Mouse (Mus musculus) midbrain, embryonic 14.5 days (tissue): ENCODE data around the gene Sbno2. TPM values are rescaled to one million over a fixed set of nuclear protein-coding genes. Genes with fewer than 3 reads are reported as not detected.
A peak's percentile ranks its signal among the peaks of the same experiment; 100 is the strongest.

Source experiments
- ATAC-seq: fragments of 200-750 bp; cut with Nextera tagmentation; 2 replicates; pipeline ENCODE4 v1.8.0; 2017; ENCODE audit warnings: moderate number of reproducible peaks, moderate library complexity; ENCODE audit not compliant: low FRiP score, low TSS enrichment
- DNase-seq: peaks from one replicate; pipeline ENCODE4 v3.0.0-alpha.2; 2015
- H3K27ac ChIP-seq: fragments of 300-500 bp; sonication (generic); replicated peaks from 2 replicates; pipeline ENCODE4 v1.5.1; 2014; ENCODE audit warnings: mild to moderate bottlenecking, low read depth, low read length, moderate library complexity
- H3K27me3 ChIP-seq: fragments of 300-500 bp; sonication (generic); 2 replicates; pipeline ENCODE4 v1.6.1; 2014; ENCODE audit warnings: low read length, control low read depth, mixed read lengths; ENCODE audit not compliant: control insufficient read depth, insufficient read depth
- H3K36me3 ChIP-seq: fragments of 300-500 bp; sonication (generic); 2 replicates; pipeline ENCODE4 v1.6.1; 2014; ENCODE audit warnings: low read length, control low read depth; ENCODE audit not compliant: control insufficient read depth, insufficient read depth
- H3K4me1 ChIP-seq: fragments of 300-500 bp; sonication (generic); 2 replicates; pipeline ENCODE4 v1.6.1; 2014; ENCODE audit warnings: mild to moderate bottlenecking, antibody characterized with exemption, low read length, control low read depth; ENCODE audit not compliant: control insufficient read depth, insufficient read depth
- H3K4me2 ChIP-seq: fragments of 300-500 bp; sonication (generic); 2 replicates; pipeline ENCODE4 v1.6.1; 2014; ENCODE audit warnings: mild to moderate bottlenecking, low read length, moderate library complexity
- H3K4me3 ChIP-seq: fragments of 300-500 bp; sonication (generic); replicated peaks from 2 replicates; pipeline ENCODE4 v1.5.1; 2014; ENCODE audit warnings: low read depth, low read length
- H3K9ac ChIP-seq: fragments of 300-500 bp; sonication (generic); replicated peaks from 2 replicates; pipeline ENCODE4 v1.6.1; 2014; ENCODE audit warnings: mild to moderate bottlenecking, low read length, moderate library complexity
- H3K9me3 ChIP-seq: fragments of 300-500 bp; sonication (generic); 2 replicates; pipeline ENCODE4 v1.6.1; 2016; ENCODE audit warnings: low read length, control low read depth, mixed read lengths; ENCODE audit not compliant: control insufficient read depth
- WGBS: fragments of 180-500 bp; shearing (Covaris S2); extraction: QIAGEN DNeasy Blood & Tissue Kit; methylation state at CpG from one replicate; pipeline ENCODE4 v1.1.7; 2014; 5-methylcytosine and 5-hydroxymethylcytosine counted together
- polyA plus RNA-seq: library from polyadenylated mRNA; unstranded; fragments of >200 nt; fragmentation: Nextera tagmentation; extraction: Ambion mirVana; gene quantifications from 2 replicates; pipeline ENCODE4 v1.2.1, GENCODE M21; 2014

The Sbno2 gene
- polyA plus RNA-seq, 1 experiment from 2014 or later: 13.2 TPM

DNA sequence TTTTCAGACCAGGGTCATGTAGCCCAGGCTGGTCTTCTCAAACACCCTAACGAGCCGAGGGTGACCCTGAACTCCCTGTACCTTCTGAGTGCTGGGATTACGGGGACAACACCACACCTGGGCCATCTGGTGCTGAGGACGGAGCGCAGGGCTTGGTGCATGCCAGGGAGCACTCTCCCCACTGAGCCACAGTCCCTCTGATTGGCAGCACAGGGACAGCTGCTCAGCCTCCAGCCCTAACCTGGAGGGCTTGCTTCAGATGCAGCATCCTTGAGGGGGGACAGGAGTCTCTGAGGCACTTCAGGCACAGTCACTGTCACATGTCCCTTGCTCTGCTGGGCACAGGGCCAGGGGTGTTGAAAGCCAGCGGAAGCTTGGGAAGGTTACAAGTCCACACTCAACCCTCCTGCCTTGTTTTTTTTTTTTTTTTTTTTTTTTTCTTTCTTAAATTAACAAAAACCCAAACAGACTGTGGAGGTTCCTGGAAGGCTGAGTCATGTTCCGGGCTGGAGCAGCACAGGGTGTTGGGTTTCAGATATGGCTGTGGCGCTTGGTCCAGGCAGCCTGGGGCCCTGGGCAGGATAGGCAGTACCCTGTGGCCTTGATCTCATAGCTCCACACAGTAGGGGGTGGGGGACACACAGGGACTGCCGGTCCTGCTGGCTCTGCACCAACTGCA lies 34.4 kb downstream of the Sbno2 start:
- Histone ChIP-seq H3K9ac (no peak overlapping the region), H3K4me2 (no peak overlapping the region), H3K27ac (no peak overlapping the region), H3K4me1 (no peaks in the 10 kb centered on the region), H3K9me3 (no peaks in the 10 kb centered on the region), H3K27me3 (no peaks in the 10 kb centered on the region), H3K4me3 (no peak overlapping the region), H3K36me3 (peaks cover 13% of the 10 kb centered on the region)
- ATAC-seq (0 out of 2 replicates have a peak, but pooled peaks have one; percentile 43), DNase-seq (peak; percentile 26)
- 75% methylated on average over 9 of the region's 9 CpGs for WGBS

DNA sequence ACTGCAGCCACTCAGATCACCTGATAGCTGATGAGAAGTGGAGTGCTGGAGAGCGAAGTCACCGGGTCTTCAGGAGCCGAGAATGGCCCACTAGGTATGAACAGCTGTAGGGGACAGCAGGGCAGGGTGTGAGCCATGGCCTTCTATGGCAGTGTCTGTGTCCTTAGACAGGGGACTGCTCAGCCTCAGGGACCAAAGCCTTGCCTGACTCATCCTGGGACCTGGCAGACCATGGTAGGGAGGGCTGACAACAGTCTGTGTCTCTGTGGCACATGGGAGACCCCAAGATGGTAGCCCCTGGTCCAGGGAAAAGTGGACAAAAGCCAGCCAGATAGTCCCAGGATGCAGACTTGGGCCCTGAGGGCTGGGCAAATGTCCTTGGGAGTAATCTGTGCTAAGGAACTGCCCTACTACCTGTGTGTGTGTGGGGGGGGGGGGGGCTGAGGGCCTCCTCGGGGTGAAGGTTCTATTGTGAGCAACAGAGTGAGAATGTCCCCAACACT lies 35.4 kb downstream of the Sbno2 start:
- no peaks in the 10 kb centered on the region for H3K9me3 ChIP-seq
- DNase-seq: no peak
- H3K9ac ChIP-seq: no peak overlapping the region
- H3K4me2 ChIP-seq: no peak overlapping the region
- no peak overlapping the region for H3K4me3 ChIP-seq
- no peaks in the 10 kb centered on the region for H3K4me1 ChIP-seq
- no peak for ATAC-seq
- H3K27ac ChIP-seq: no peak overlapping the region
- 93% methylated on average over 4 of the region's 4 CpGs for WGBS
- peaks cover 13% of the 10 kb centered on the region for H3K36me3 ChIP-seq
- no peaks in the 10 kb centered on the region for H3K27me3 ChIP-seq

DNA sequence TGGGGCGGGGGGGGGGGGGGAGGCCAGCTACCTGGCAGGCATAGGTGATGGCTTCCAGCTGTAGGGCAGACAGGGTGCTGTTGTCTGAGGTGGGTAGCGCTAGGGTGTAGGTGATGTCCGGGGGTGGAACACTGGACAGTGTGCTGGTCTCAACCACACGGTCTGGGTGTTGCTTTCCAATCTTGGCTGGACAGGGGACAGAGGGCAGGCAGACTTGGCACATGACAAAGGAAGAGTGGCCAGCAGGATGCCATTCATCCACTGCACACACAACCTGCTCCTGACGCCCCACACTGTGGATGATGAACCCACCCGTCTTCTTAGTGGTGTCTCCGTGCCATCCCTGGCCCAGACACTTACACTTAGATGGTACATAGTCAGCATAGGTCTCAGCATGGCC lies 36.1 kb downstream of the Sbno2 start:
- Histone ChIP-seq H3K9me3 (no peaks in the 10 kb centered on the region), H3K9ac (no peak overlapping the region), H3K4me2 (no peak overlapping the region), H3K36me3 (peaks cover 15% of the 10 kb centered on the region), H3K4me1 (no peaks in the 10 kb centered on the region), H3K27ac (no peak overlapping the region), H3K4me3 (no peak overlapping the region), H3K27me3 (no peaks in the 10 kb centered on the region)
- ATAC-seq (no peak), DNase-seq (no peak)
- WGBS: 89% methylated on average over 6 of the region's 7 CpGs

DNA sequence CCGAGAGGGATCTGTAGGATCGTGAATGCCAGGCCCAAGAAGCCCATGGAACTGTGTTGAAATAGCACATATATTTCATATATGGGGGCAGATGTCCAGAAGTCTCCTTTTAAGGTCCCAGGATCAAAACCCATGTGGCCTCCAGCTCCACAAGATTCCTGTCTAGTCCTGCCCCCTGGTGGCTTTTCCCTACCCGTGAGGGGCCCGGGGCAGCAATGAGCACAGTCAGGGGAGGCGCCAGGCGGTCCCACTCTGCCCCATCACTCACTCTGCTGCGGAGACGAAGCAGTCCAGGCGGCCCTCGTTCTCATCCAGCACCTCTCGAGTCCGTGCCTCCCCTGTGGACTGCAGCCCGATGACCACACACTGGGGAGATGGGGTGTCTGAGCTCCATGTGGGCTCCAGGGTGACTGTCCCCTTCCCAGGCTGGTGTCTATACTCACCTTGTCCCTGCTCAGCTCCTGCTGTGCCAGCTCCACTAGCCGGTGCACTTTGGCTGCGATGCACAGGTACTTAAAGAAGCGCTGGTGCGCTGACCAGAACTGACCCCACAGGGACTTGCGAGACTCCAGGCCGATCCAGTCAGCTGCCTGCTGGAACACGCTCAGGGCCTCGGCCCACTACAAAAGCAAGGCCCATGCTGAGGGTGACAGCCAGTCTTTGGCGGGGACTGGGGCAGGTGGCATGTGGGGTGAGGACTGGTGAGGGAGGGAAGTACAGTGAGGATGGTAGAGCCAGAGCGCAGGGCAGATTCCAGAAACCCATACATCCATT lies 41.3 kb downstream of the Sbno2 start:
- peaks cover 60% of the 10 kb centered on the region for H3K36me3 ChIP-seq
- H3K9ac ChIP-seq: no peak overlapping the region

DNA sequence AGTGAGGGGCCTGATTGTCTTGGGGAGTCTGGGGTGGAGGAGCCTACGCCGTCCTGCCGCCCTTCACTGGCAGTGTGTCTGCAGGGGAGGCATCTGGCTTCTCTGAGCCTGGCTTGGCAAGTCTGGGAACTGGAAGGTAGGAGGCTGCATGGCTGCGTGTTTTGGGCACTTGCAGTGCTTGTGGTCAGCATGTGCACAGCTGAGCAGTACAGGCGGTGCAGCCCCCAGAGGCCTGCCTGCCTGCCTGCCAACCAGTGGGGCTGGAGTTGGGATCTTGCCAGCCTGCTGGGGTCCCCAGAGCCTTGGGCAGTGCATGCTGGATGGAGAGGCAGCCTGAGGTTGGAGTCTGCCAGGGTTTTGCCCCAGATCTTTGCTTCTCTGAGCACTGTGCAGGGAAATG lies 42.3 kb downstream of the Sbno2 start:
- H3K27me3 ChIP-seq: no peaks in the 10 kb centered on the region
- no peak overlapping the region for H3K4me2 ChIP-seq
- no peaks in the 10 kb centered on the region for H3K4me1 ChIP-seq
- peaks cover 69% of the 10 kb centered on the region for H3K36me3 ChIP-seq
- H3K9ac ChIP-seq: no peak overlapping the region
- no peaks in the 10 kb centered on the region for H3K9me3 ChIP-seq
- peak overlapping the region; percentile 55; the same call in 1 of the 2 replicates for H3K27ac ChIP-seq
- peak; percentile 23 for DNase-seq
- 0 out of 2 replicates have a peak, but pooled peaks have one; percentile 31 for ATAC-seq
- WGBS: 88% methylated on average over 5 of the region's 5 CpGs
- H3K4me3 ChIP-seq: no peak overlapping the region

More for the DNA sequence above, 41.3 kb downstream of the Sbno2 start:
- H3K4me2 ChIP-seq: no peak overlapping the region
- no peaks in the 10 kb centered on the region for H3K9me3 ChIP-seq
- ATAC-seq: no peak
- DNase-seq: no peak
- no peaks in the 10 kb centered on the region for H3K4me1 ChIP-seq
- H3K27me3 ChIP-seq: no peaks in the 10 kb centered on the region
- no peak overlapping the region for H3K4me3 ChIP-seq
- 80% methylated on average over 23 of the region's 23 CpGs for WGBS
- no peak overlapping the region for H3K27ac ChIP-seq

DNA sequence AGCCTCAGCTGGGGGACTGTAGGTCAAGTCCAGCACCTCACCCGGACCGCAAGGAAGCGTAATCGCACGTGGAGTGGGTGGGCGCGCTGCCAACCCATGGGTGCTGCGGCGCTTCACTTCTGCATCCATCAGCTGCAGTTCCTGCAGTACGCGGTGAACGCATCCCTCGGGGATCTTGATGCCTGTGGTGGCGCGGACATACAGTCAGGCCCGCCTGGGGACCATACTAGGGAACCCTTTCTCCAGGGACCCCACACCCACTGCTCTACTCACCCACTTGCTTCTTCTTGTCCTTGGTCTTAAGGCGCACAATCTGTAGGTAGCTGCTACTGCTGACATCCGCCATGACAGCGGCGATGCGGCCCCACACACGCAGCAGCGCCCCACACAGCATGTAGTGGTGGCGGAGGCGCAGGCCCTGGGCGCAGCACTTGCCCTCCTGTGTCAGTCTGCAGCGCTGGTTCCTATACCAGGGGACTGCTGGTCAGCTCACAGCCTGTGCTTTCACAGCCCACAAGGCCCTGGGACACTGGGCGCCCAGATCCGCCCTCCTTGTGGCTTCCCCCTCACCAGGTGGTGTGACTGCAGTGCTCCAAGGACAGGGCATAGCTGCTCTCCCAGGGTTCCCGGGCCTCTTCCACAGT lies 47.6 kb downstream of the Sbno2 start:
- peaks cover 73% of the 10 kb centered on the region for H3K36me3 ChIP-seq
- no peaks in the 10 kb centered on the region for H3K9me3 ChIP-seq

DNA sequence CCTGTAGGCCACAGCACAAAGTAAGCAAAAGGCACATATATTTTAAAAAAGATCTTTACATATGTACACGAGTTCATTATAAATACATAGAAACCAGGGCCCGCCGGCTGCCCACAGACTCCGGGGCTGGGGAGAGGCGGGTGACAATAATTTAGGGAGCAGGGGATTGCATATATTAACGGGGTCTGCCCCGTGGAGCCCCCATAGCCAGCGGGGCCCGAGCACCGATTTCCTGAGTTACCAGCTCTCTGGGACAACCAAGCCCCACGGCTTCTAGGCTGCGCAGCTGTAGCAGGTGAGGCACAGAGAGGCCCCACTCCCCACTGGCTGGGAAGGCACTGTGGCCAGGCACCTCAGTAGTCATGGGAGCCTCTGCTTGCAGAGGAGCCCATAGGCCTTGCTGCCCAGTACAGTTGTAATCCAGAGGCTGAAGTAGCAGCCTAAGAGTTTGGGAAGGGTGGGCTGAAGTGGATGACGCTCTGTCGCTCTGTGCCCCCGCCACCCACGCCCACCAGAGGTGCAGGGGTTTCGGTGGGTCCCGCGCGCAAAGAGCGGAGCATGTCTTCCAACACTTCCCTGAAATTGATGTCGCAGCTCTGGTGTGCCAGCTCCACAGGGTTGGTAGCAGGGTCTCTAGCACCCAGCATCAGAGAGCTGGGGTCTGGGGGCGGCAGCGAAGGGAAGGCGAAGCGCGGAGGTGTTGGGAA lies 48.2 kb downstream of the Sbno2 start:
- H3K4me3 ChIP-seq: no peak overlapping the region
- no peak for ATAC-seq
- no peak overlapping the region for H3K4me2 ChIP-seq
- H3K36me3 ChIP-seq: peaks cover 66% of the 10 kb centered on the region
- H3K9ac ChIP-seq: no peak overlapping the region
- 89% methylated on average over 27 of the region's 27 CpGs for WGBS
- no peaks in the 10 kb centered on the region for H3K9me3 ChIP-seq
- H3K27ac ChIP-seq: no peak overlapping the region
- DNase-seq: no peak
- H3K4me1 ChIP-seq: peaks cover 10% of the 10 kb centered on the region; the same call in 1 of the 2 replicates
- H3K27me3 ChIP-seq: no peaks in the 10 kb centered on the region

More for the DNA sequence above, 47.6 kb downstream of the Sbno2 start:
- peaks cover 10% of the 10 kb centered on the region; the same call in 1 of the 2 replicates for H3K4me1 ChIP-seq
- DNase-seq: no peak
- no peak overlapping the region for H3K9ac ChIP-seq
- H3K4me2 ChIP-seq: no peak overlapping the region
- H3K4me3 ChIP-seq: no peak overlapping the region
- no peak overlapping the region for H3K27ac ChIP-seq
- 79% methylated on average over 30 of the region's 30 CpGs for WGBS
- H3K27me3 ChIP-seq: no peaks in the 10 kb centered on the region
- ATAC-seq: no peak

DNA sequence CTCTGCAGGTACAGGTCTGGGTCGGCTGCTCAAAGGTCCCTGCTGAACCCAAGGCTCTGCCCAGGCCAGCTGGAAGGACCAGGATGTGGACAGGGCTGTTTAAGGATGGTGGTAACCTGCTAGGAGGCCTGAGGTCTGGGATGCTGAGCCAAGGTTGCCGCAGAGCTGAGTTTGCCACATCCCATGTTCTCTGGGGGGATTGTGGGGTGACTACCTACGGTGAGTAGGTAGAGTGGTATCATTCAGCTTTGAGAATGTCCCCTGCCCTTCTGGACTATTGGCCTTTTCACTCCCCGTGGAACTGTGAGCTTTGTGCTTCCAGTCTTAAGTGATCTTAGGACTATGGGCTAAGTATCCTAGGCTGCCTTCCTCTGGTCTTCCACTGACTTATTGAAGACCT lies 48.9 kb downstream of the Sbno2 start:
- Histone ChIP-seq H3K9me3 (no peaks in the 10 kb centered on the region), H3K4me3 (no peak overlapping the region), H3K27me3 (no peaks in the 10 kb centered on the region), H3K27ac (no peak overlapping the region), H3K4me1 (peaks cover 13% of the 10 kb centered on the region; the same call in 1 of the 2 replicates), H3K9ac (no peak overlapping the region), H3K36me3 (peaks cover 60% of the 10 kb centered on the region), H3K4me2 (no peak overlapping the region)
- DNase-seq (no peak), ATAC-seq (no peak)
- 89% methylated on average over 4 of the region's 4 CpGs for WGBS
